Mouse (Mus musculus) cerebellum, adult (tissue): ENCODE measurements around the gene Hypk.
A peak's percentile ranks its signal among the peaks of the same experiment; 100 is the strongest.

Experiments
- ATAC-seq: cut with Nextera tagmentation; 2 replicates; pipeline ENCODE4 v1.9.2; 2017; ENCODE audit warnings: mild to moderate bottlenecking, moderate library complexity, mixed read lengths; ENCODE audit not compliant: insufficient number of reproducible peaks, low FRiP score, low TSS enrichment

Hypk gene

DNA sequence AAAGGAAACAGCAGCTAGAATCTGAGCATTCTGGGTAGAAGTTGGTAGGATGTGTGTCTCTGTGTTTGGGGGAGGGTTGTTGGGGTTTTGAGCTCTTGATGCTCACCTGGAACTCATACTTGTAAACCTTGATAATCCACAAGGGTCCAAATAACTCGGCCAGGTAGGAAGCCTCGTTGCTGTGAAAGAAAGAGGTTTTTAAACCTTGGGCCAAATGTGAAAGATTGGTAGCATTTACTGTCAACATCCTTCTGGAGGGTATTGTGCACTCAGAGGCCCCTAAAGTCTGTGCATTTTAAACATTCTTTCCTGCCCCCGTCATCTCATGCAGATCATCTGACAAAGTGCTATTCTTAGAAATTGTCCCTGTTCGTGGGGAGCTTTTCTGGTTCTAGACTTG is at the start of gene Hypk:
Gene Hypk (plus strand): TSS at position 301 of the 400 bp plus-strand sequence.
- ATAC-seq: no peak

- ATAC-seq: no peak
These were observed 49.8 kb upstream of the Hypk start for GRCm38 (mm10) chr2:121403296-121403695.

GRCm38 (mm10) chr2:121408160-121408559 is 44.9 kb upstream of the Hypk start:
- no peak for ATAC-seq

GRCm38 (mm10) chr2:121412843-121413386 is 40.2 kb upstream of the Hypk start:
- peak; percentile 23; the same call in 1 of the 2 replicates for ATAC-seq

DNA sequence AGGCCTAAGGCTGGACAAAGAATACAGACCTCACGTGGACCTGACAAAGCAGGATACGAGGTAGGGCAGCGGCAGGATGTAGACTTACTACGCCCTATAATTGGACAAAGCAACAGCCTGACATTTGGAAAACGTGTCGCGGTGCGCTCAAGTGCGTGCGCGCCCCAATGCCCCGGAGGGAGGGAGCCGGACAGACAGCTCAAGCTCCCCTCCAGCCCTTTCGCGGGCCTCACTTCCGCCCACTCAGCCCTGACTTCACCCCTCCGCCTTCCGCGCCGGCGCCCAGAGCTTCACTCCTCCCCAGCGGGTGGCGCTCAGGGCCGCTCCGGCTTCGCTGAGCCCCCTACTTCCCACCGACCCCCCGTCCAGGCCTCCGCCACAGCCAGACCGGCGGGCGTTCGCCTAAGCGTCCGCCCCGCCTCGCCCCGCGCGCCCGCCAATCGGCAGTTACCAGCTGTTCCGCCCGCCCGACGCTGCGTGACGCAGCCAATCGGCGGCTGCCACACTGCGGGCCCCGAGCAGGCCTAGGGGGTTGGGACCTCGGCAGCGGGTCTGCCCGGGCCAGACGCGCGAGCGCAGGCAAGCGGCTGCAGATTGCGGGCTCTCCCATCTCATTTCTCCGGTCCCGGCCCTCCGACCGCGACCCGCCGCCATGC is 39.6 kb upstream of the Hypk start, which contains the start of the genes Pdia3 and Catsper2:
Gene Pdia3 (plus strand): TSS at position 389 of the 656 bp plus-strand sequence.
Gene Catsper2 (minus strand): TSS at position 406 of the 656 bp plus-strand sequence.
- peak; percentile 97 for ATAC-seq

DNA sequence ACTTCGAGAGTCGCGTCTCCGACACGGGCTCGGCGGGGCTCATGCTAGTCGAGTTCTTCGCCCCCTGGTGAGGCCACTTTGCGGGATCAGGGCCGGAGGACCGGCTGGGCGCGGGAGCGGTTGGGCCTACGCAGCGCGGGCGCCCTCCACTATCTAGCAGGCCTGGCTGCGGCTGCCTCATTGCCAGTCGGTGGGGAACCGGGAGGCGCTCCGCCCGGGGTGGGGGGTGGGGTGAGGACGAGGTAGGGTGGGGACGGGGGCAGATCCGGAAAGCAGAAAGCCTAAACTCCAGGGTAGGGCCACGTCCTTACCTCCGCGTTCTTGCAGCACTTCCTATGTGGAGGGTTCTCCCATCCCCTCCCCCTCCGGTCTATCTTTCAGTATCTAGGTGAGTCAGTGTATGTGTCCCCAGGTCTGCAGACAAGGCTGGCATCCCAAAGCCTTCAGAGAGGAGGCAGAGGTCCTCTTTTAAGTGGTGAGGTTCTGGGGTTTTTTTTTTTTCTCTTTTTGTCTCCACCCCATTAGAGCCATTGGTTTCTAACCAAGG is 38.9 kb upstream of the Hypk start:
- peak; percentile 23 for ATAC-seq

- no peak for ATAC-seq
These were observed 38.0 kb upstream of the Hypk start for GRCm38 (mm10) chr2:121415103-121415502.

GRCm38 (mm10) chr2:121415591-121415990 is 37.5 kb upstream of the Hypk start:
- ATAC-seq: no peak

DNA sequence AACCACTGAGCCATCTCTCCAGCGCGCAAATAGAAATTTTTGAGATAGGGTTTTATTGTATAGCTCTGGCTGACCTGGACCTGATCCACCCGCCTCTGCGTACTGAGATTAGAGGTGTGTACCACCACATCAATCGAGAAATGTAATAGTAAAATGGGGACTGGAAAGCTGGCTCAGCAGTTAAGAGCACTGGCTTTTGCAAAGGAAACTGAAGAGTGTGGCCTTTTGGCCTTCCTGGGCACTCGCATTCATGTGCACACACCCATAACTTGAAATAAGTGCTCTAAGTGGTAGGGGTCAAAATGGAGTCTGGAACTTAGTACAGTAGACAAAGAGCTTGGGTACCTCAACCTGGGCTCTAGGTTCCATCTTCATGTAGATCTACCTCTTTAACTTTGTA is 36.7 kb upstream of the Hypk start:
- ATAC-seq: no peak

DNA sequence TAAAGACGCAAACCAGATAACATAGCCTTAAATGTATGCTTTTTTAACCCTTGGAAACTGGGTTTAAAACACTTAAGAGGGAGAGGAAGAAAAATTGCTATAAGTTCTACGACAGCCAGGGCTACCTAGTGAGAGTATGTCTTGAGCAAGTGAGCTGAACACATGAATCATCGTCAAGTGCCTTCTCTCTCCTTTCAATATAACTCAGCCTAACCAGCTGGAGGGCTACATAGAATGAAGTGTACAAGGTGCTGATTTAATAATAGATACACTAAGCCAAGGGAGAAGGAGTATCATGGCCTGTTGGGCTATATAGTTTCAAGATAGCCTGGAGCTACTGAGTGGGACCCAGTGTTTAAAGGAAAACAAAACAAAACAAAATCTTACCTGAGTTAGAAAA is 34.6 kb upstream of the Hypk start:
- ATAC-seq: no peak

DNA sequence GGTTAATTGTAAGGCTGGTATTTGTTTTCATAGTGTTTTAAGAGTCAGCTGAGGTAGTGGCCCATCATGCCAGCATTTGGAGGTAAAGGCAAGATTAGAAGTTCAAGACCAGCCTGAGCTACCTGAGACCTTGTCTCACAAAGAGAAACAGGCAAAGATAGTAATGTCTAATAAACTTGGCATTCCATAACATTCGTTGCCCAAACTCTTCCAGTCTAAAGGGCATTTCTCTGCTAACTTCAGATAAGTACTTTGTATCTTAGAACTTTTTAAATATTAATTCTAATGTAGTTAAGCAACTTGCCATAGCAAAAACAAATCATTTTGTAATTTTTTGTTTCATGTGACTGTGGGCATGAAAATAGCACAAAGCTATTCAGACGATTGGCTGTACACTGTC is 29.9 kb upstream of the Hypk start:
- ATAC-seq: no peak

GRCm38 (mm10) chr2:121425890-121426289 is 27.2 kb upstream of the Hypk start:
- ATAC-seq: no peak

GRCm38 (mm10) chr2:121434854-121435253 is 18.2 kb upstream of the Hypk start:
- no peak for ATAC-seq

DNA sequence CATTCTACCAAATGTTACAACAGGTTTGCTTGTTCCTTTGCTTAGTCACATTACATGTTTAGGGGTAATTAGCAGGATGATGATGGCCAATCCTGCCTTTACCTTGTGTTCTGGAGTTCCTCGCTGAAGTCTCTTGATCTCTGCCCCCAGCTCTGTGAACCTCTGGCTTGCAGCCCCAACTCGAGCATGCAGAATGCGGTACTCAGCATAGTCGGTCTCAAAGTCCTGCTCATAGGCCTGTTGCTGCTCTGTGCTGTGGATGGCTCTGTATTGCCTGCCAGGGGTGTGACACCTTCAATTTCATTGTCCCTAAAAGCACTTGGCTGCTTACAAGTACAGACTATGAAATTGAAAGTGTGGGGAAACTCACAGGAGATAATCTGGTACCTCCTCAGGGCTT is 13.3 kb upstream of the Hypk start:
- ATAC-seq: no peak

DNA sequence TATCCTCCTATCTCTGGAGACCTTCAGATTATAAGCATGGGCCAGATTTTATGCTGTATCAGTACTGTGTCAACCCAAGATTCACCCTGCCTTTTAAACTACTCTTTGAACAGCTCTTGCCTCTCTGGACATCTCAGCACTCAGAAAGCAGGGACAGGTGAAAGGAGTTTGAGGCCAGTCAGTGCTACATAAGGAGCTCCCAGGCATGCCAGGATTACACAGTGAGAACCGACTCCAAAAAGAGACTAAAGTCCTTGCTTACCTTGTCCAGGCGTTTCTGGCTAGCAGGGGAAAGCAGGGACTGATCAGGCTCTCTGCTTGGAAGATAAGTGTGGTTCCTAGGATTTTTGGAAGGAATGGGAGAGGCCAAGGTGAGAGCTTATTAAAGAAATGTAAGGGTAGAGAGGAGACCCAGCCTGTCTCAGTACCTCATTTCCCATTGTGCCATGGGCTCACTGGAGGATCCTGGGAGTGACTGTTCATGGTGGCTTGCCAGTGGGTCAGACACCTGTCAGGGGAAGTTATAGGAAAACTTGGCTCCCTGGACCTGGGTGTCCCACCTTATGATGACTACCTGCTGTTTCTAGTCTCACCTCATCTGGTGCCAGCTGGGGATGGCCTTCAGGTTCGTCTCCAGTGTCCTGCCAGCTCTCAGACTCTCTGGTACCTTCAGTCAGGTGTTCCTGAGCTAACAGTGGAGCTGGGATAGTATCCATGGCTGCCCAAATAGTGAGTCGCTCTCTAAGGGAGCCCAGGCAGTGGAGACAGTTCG is 12.1 kb upstream of the Hypk start:
- ATAC-seq: no peak

DNA sequence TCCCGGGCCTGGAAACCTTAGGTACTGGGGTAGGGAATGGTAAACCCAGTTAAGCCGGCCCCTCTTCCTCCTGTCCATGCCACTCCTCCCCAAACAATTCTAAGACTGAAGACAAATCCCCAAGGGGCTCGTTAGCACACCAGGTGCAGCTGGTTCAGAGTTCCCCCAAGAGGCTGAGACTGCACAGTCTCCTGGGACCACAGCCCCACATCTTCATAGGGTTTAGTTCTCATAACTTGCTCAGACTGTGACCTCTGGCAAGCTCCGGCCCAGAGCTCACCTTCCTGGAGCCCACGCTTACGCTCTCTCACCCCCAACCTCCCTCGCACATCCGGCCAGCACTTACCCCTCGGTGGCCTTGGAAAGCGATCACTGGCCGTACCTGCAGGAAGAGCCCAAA is 11.3 kb upstream of the Hypk start:
- no peak for ATAC-seq

DNA sequence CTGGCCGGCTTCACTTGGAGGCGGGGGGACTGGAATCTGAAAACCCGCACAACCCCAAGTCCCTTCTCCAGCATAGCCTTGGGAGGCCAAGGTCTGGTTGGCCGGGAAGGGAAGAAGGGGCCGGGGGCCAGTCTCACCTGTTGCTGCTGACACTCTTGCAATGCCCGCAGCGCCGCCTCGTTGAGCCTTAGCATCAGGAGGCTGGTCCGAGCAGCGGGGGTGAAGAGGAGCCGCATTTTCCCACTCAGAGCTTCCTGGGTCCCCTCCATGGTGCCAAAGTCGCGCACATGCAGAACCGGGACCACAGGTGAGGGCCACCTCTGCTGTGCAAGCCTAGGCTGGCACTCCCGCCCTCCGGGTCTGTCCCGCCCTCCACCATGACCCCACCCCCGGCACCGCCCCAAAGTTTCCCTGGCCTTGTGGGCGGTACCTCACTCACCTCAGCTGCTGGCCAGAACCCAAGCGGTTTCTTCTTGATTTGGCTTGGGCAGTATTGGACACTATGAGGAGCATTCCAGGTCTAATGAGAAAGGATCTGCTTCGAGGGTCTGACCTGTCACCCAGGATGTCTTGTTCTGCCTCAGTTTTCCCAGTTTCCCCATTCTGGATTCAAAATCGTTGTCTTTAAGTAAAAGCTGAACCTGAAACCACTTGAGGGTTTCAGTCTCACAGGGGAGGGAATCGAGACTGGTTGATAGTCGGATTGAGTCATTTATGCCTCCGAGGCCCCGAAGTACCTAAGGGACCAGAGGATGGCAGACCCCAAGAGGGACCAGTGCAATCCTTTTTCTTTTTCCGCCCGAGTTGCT is 10.6 kb upstream of the Hypk start:
- peak; percentile 40; the same call in 1 of the 2 replicates for ATAC-seq

DNA sequence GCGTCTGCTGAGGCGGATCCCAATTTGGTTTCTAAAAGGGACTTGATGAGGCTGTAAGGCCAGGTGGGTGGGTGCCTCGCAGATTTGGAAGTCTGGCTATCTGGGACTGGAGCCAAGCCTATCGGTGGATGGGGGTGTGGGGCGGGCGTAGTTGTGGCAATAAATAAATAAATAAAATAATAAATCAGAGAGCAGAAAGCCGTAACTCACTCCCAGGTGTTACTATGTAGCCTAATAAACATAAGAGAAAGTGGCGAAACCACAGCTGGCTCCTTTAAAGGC is 10.1 kb upstream of the Hypk start:
- ATAC-seq: no peak

GRCm38 (mm10) chr2:121444178-121444577 is 8.9 kb upstream of the Hypk start, which contains the start of gene Ell3:
TSS of gene Ell3 (minus strand) at chr2:121444278.
- no peak for ATAC-seq

GRCm38 (mm10) chr2:121445117-121445516 is 8.0 kb upstream of the Hypk start:
- no peak for ATAC-seq
